Mouse (Mus musculus): ENCODE data around the gene Nat8f2. TPM values are rescaled to one million over a fixed set of nuclear protein-coding genes. Genes with fewer than 3 reads are reported as not detected.

Gene Nat8f2
- total and polyA plus RNA-seq, 3 experiments, result not detected

- peak within 1 kb of the TSS; percentile 18; the same call in 1 of the 2 replicates for H3K4me2 ChIP-seq (ENCODE audit: insufficient read depth, low read depth, poor library complexity, severe bottlenecking)
- in situ Hi-C loops (cut with MboI; ENCODE audit: low pct_ligation_motif_present, low pct_unique_long_range_greater_than_20kb, low sequenced_read_pairs), result no loop called here
- no peaks in the 10 kb centered on the region for H3K9me3 ChIP-seq (replicated peaks; ENCODE audit: low read length)
- no peaks in the 10 kb centered on the region for H3K36me3 ChIP-seq (replicated peaks in 1 of 2; ENCODE audit: control insufficient read depth in 1 of 2, insufficient read depth in 1 of 2, low read length in 1 of 2)
- no peak for TF ChIP-seq MEF2A (IDR thresholded peaks at IDR 0.05; ENCODE audit: borderline replicate concordance, low read depth, low read length)
- TF ChIP-seq JUN (IDR thresholded peaks at IDR 0.05; ENCODE audit: insufficient read depth, low read depth, low read length), result no peak
- TF ChIP-seq RCOR1 (conservative IDR thresholded peaks at IDR 0.05; ENCODE audit: low read depth, low read length), result no peak
- TF ChIP-seq CHD2 (IDR thresholded peaks at IDR 0.05; ENCODE audit: low read length), result no peak
- no peaks in the 10 kb centered on the region for H3K79me2 ChIP-seq (replicated peaks; ENCODE audit: control insufficient read depth, extremely low read depth, insufficient read depth, poor library complexity, severe bottlenecking)
- dilution Hi-C loops (cut with MboI; ENCODE audit: extremely low pct_ligation_motif_present, extremely low pct_unique_long_range_greater_than_20kb, low sequenced_read_pairs), result no loop called here
- no peak within 1 kb of the TSS for H3K4me3 ChIP-seq (replicated peaks in 1 of 3; ENCODE audit: low read depth in 2 of 3, low read length in 2 of 3, poor library complexity in 1 of 3)
- no peak for DNase-seq (ENCODE audit: extremely low read depth)
- H3K27me3 ChIP-seq (replicated peaks), result peaks cover 64% of the 10 kb centered on the region
- no peak within 1 kb of the TSS for H3K27ac ChIP-seq (ENCODE audit: insufficient read depth, low read depth)
- peaks cover 8 to 18% of the 10 kb centered on the region in 2 experiments; a peak in 2 of 4 replicates for H3K4me1 ChIP-seq (ENCODE audit: control insufficient read depth in 1 of 2, insufficient read depth in 2 of 2)
- no peak within 1 kb of the TSS for H3K9ac ChIP-seq (ENCODE audit: insufficient read depth, low read depth)
Measured at GRCm38 (mm10) chr6:85831796-85832321, 37.1 kb downstream of the Nat8f2 start, which contains the start of gene Nat8. Gene Nat8, minus strand, starts transcription at chr6:85832082.

- Histone ChIP-seq H3K79me2 (replicated peaks; ENCODE audit: control insufficient read depth, extremely low read depth, insufficient read depth, poor library complexity, severe bottlenecking) (no peaks in the 10 kb centered on the region), H3K4me1 (ENCODE audit: control insufficient read depth in 1 of 2, insufficient read depth in 2 of 2) (peaks cover 8 to 18% of the 10 kb centered on the region in 2 experiments; a peak in 2 of 4 replicates), H3K27ac (ENCODE audit: insufficient read depth, low read depth) (no peak overlapping the region), H3K27me3 (replicated peaks) (peaks cover 75% of the 10 kb centered on the region), H3K9ac (ENCODE audit: insufficient read depth, low read depth) (no peak overlapping the region), H3K36me3 (replicated peaks in 1 of 2; ENCODE audit: control insufficient read depth in 1 of 2, insufficient read depth in 1 of 2, low read length in 1 of 2) (no peaks in the 10 kb centered on the region), H3K4me3 (replicated peaks in 1 of 3; ENCODE audit: low read depth in 2 of 3, low read length in 2 of 3, poor library complexity in 1 of 3) (no peak overlapping the region), H3K4me2 (ENCODE audit: insufficient read depth, low read depth, poor library complexity, severe bottlenecking) (no peak overlapping the region), H3K9me3 (replicated peaks; ENCODE audit: low read length) (peaks cover 4% of the 10 kb centered on the region)
- TF ChIP-seq MAX (IDR thresholded peaks at IDR 0.05; ENCODE audit: low read length), result no peak
- no peak for TF ChIP-seq USF2 (conservative IDR thresholded peaks at IDR 0.05; ENCODE audit: low read depth, low read length)
- no peak for DNase-seq (ENCODE audit: extremely low read depth)
- in situ Hi-C loops (cut with MboI; ENCODE audit: low pct_ligation_motif_present, low pct_unique_long_range_greater_than_20kb, low sequenced_read_pairs), result no loop called here
- dilution Hi-C loops (cut with MboI; ENCODE audit: extremely low pct_ligation_motif_present, extremely low pct_unique_long_range_greater_than_20kb, low sequenced_read_pairs), result no loop called here
Measured at GRCm38 (mm10) chr6:85829462-85829861, 39.5 kb downstream of the Nat8f2 start.

- in situ Hi-C loops (cut with MboI; ENCODE audit: low pct_ligation_motif_present, low pct_unique_long_range_greater_than_20kb, low sequenced_read_pairs) (no loop called here), dilution Hi-C loops (cut with MboI; ENCODE audit: extremely low pct_ligation_motif_present, extremely low pct_unique_long_range_greater_than_20kb, low sequenced_read_pairs) (no loop called here)
- H3K9me3 ChIP-seq (replicated peaks; ENCODE audit: low read length), result peaks cover 9% of the 10 kb centered on the region
- no peak overlapping the region for H3K9ac ChIP-seq (ENCODE audit: insufficient read depth, low read depth)
- no peak overlapping the region for H3K4me3 ChIP-seq (replicated peaks in 1 of 3; ENCODE audit: low read depth in 2 of 3, low read length in 2 of 3, poor library complexity in 1 of 3)
- TF ChIP-seq ZC3H11A (IDR thresholded peaks at IDR 0.05; ENCODE audit: low read depth, low read length), result no peak
- no peak for TF ChIP-seq PAX5 (IDR thresholded peaks at IDR 0.05; ENCODE audit: low read length)
- TF ChIP-seq JUN (IDR thresholded peaks at IDR 0.05; ENCODE audit: insufficient read depth, low read depth, low read length), result no peak
- TF ChIP-seq EP300 (IDR thresholded peaks at IDR 0.05; ENCODE audit: low read length), result no peak
- TF ChIP-seq MEF2A (IDR thresholded peaks at IDR 0.05; ENCODE audit: borderline replicate concordance, low read depth, low read length), result no peak
- no peak for TF ChIP-seq MAZ (IDR thresholded peaks at IDR 0.05; ENCODE audit: low read depth, low read length)
- TF ChIP-seq SMC3 (IDR thresholded peaks at IDR 0.05; ENCODE audit: low read depth, low read length), result no peak
- no peak for TF ChIP-seq BHLHE40 (IDR thresholded peaks at IDR 0.05; ENCODE audit: low read depth, low read length)
- no peak for TF ChIP-seq GABPA (IDR thresholded peaks at IDR 0.05; ENCODE audit: insufficient replicate concordance, low read depth, low read length)
- no peak for TF ChIP-seq ZNF384 (IDR thresholded peaks at IDR 0.05; ENCODE audit: low read depth, low read length)
- no peak for TF ChIP-seq USF2 (conservative IDR thresholded peaks at IDR 0.05; ENCODE audit: low read depth, low read length)
- no peak for TF ChIP-seq UBTF (IDR thresholded peaks at IDR 0.05; ENCODE audit: low read depth, low read length)
- no peak for TF ChIP-seq MAFK (IDR thresholded peaks at IDR 0.05; ENCODE audit: insufficient replicate concordance, low read length)
- TF ChIP-seq TBP (conservative IDR thresholded peaks at IDR 0.05; ENCODE audit: low read depth, low read length), result no peak
- TF ChIP-seq USF1 (IDR thresholded peaks at IDR 0.05; ENCODE audit: low read depth, low read length), result no peak
- no peak for TF ChIP-seq ELF1 (IDR thresholded peaks at IDR 0.05; ENCODE audit: low read depth, low read length)
- TF ChIP-seq ETS1 (conservative IDR thresholded peaks at IDR 0.05; ENCODE audit: low read depth, low read length), result no peak
- no peak for TF ChIP-seq POLR2AphosphoS2 (IDR thresholded peaks at IDR 0.05; ENCODE audit: low read depth, low read length)
- no peaks in the 10 kb centered on the region for H3K36me3 ChIP-seq (replicated peaks in 1 of 2; ENCODE audit: control insufficient read depth in 1 of 2, insufficient read depth in 1 of 2, low read length in 1 of 2)
- no peak for DNase-seq (ENCODE audit: extremely low read depth)
- H3K4me1 ChIP-seq (ENCODE audit: control insufficient read depth in 1 of 2, insufficient read depth in 2 of 2), result peaks cover 0 to 5% of the 10 kb centered on the region in 2 experiments; a peak in 2 of 4 replicates
- peaks cover 75% of the 10 kb centered on the region for H3K27me3 ChIP-seq (replicated peaks)
- no peak overlapping the region for H3K4me2 ChIP-seq (ENCODE audit: insufficient read depth, low read depth, poor library complexity, severe bottlenecking)
- no peaks in the 10 kb centered on the region for H3K79me2 ChIP-seq (replicated peaks; ENCODE audit: control insufficient read depth, extremely low read depth, insufficient read depth, poor library complexity, severe bottlenecking)
- no peak overlapping the region for H3K27ac ChIP-seq (ENCODE audit: insufficient read depth, low read depth)
Measured at GRCm38 (mm10) chr6:85825886-85826285, 43.1 kb downstream of the Nat8f2 start.
